Mouse (Mus musculus) liver, embryonic 12.5 days (tissue): ENCODE measurements around the gene Padi3. TPM values are rescaled to one million over a fixed set of nuclear protein-coding genes. Genes with fewer than 3 reads are reported as not detected.

Experiments
- ATAC-seq: fragments of 200-750 bp; cut with Nextera tagmentation; 2 replicates; pipeline ENCODE4 v1.8.0; 2017; ENCODE audit warnings: moderate number of reproducible peaks, mild to moderate bottlenecking, moderate library complexity
- H3K27ac ChIP-seq: fragments of 300-500 bp; sonication (generic); 2 replicates; pipeline ENCODE4 v1.5.1; 2016; ENCODE audit warnings: mild to moderate bottlenecking
- H3K27me3 ChIP-seq: fragments of 300-500 bp; sonication (generic); replicated peaks from 2 replicates; pipeline ENCODE4 v1.6.1; 2016; ENCODE audit warnings: mild to moderate bottlenecking, moderate library complexity
- H3K36me3 ChIP-seq: fragments of 300-500 bp; sonication (generic); 2 replicates; pipeline ENCODE4 v1.6.1; 2016; ENCODE audit warnings: mild to moderate bottlenecking, moderate library complexity
- H3K4me1 ChIP-seq: fragments of 300-500 bp; sonication (generic); 2 replicates; pipeline ENCODE4 v1.6.1; 2016
- H3K4me2 ChIP-seq: fragments of 300-500 bp; sonication (generic); 2 replicates; pipeline ENCODE4 v1.6.1; 2016; ENCODE audit warnings: mild to moderate bottlenecking, moderate library complexity
- H3K4me3 ChIP-seq: fragments of 300-500 bp; sonication (generic); 2 replicates; pipeline ENCODE4 v1.5.1; 2016; ENCODE audit warnings: mild to moderate bottlenecking, moderate library complexity
- H3K9ac ChIP-seq: fragments of 300-500 bp; sonication (generic); 2 replicates; pipeline ENCODE4 v1.6.1; 2016; ENCODE audit warnings: mild to moderate bottlenecking, moderate library complexity
- H3K9me3 ChIP-seq: fragments of 300-500 bp; sonication (generic); replicated peaks from 2 replicates; pipeline ENCODE4 v1.6.1; 2016; ENCODE audit warnings: mild to moderate bottlenecking, moderate library complexity
- WGBS: fragments of 180-500 bp; shearing (Covaris S2); methylation state at CpG from one replicate; pipeline ENCODE4 v1.1.7; 2016; ENCODE audit not compliant: insufficient replicate concordance; 5-methylcytosine and 5-hydroxymethylcytosine counted together
- polyA plus RNA-seq: library from polyadenylated mRNA; unstranded; fragments of >200 nt; fragmentation: Nextera tagmentation; extraction: Ambion mirVana; gene quantifications from 2 replicates; pipeline ENCODE4 v1.2.1, GENCODE M21; 2016

Gene Padi3
- 0.37 and 0.47 TPM in 2 replicates for polyA plus RNA-seq

DNA sequence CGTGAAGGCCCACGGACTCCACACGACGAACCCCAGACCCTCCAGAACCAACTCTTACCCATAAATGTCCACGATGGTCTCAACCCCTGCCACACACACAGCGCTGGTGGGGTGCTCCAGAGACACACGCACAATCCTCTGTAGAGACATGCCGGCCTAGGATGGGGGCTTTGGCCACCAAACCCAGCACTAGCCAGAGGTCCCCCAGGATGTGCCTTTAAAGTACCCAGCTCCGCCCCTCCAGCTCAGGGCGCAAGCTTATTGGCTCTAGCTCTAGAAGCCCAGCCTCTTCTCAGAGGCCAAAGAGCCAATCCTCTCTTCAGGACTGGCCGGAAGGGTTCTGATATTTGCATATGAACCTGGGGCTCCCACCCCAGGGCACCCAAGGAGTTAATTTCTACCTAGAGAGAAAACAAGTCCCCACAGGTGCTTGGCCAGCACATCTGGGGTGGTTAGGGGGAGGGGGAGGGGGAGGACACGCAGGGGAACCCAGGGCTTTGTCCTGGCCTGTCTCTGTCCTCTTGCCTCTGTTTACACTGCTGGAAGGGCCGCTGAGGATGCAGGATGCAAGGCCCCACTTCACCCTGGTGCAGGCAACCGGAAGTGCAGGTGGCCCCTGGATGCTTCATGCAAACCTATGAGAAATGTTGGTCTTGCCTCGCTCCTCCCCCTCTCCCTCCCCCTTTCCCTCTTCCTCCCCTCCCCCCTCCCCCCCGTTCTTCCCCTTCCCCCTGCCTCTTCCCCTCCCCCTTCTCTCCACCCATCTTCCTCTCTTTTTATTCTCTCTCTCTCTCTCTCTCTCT lies at the start of gene Padi3:
TSS of gene Padi3 (minus strand) at position 191 of the 803 bp plus-strand sequence.
- no peaks in the 10 kb centered on the region for H3K9me3 ChIP-seq
- H3K4me2 ChIP-seq: peak within 1 kb of the TSS; percentile 56; the same call in 1 of the 2 replicates
- 56% methylated on average over 16 of the region's 16 CpGs for WGBS
- H3K4me3 ChIP-seq: no peak within 1 kb of the TSS
- no peaks in the 10 kb centered on the region for H3K36me3 ChIP-seq
- peak; percentile 51 for ATAC-seq
- no peak within 1 kb of the TSS for H3K9ac ChIP-seq
- H3K27ac ChIP-seq: no peak within 1 kb of the TSS; the same call in 1 of the 2 replicates
- H3K27me3 ChIP-seq: peaks cover 67% of the 10 kb centered on the region
- peaks cover 68% of the 10 kb centered on the region for H3K4me1 ChIP-seq

DNA sequence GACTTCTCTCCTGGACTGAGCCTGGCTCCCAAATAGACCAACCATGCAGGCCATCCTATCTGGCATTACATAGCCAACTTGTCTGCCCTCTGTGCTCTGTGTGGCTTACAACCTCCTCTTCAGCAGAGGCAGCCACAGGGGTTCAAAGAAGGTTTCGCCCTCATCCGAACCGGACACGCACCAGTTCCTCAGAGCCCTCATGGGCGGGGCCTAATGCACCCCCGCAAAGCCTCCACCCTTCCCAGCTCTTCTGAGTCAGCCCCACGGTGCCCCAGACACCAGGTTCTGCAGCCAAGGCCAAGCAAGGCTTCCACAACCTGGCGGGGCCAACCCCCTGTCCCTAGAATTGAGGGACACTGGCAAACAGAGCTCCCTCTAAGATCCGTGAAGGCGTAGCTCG lies 48.8 kb upstream of the Padi3 start:
- Histone ChIP-seq H3K27ac (peak overlapping the region; percentile 93), H3K4me1 (peaks cover 86% of the 10 kb centered on the region), H3K4me2 (peak overlapping the region; percentile 71), H3K9ac (peak overlapping the region; percentile 50), H3K9me3 (no peaks in the 10 kb centered on the region), H3K4me3 (no peak overlapping the region), H3K36me3 (no peaks in the 10 kb centered on the region), H3K27me3 (peaks cover 25% of the 10 kb centered on the region)
- WGBS: 60% methylated on average over 11 of the region's 11 CpGs
- peak; percentile 18; the same call in 1 of the 2 replicates for ATAC-seq

DNA sequence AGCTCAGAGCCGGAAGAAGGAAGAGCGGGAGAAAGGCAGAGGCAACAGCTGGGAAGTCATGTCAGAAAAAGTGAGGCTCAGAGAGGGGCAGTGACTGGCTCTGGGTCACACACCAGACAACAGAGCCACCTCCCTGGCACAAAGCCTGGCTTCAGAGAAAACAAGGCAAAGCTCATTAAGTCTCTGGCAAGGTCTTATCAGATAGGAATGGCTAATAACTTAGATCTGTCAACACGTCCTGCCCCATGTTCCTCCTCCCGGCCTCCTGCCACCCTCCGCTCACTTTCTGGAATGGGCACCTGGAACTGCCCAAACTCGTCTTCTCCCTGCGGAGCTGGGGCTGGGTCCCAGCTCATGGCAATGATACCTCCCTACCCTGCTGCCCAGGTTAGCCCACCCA lies 47.4 kb upstream of the Padi3 start:
- WGBS: 71% methylated on average over 7 of the region's 7 CpGs
- Histone ChIP-seq H3K9ac (peak overlapping the region; percentile 27; the same call in 1 of the 2 replicates), H3K4me2 (no peak overlapping the region), H3K4me1 (peaks cover 98% of the 10 kb centered on the region), H3K27ac (peak overlapping the region; percentile 99), H3K36me3 (no peaks in the 10 kb centered on the region), H3K4me3 (no peak overlapping the region), H3K27me3 (peaks cover 20% of the 10 kb centered on the region), H3K9me3 (no peaks in the 10 kb centered on the region)
- no peak for ATAC-seq

DNA sequence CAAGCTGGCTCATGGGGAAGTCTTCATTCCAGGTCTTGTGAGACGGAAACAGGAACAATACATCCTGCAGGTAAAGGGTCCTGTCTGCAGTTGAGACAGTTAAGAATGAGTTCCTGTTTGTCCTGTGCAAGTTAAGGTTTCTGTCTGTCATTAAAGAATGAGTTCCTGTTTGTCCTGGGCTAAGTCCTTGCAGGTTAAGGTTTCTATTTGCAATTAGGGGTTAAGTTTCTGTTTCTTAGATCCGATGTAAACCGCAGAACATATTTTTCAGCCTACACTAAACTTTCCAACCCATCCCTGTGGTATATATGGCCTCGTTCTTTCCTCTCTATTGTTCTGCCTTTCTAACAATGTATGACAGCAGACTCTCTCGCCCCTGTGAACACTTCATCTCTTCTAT lies 46.6 kb upstream of the Padi3 start:
- Histone ChIP-seq H3K4me1 (peaks cover 97% of the 10 kb centered on the region), H3K36me3 (no peaks in the 10 kb centered on the region), H3K4me2 (no peak overlapping the region), H3K27me3 (peaks cover 23% of the 10 kb centered on the region), H3K4me3 (no peak overlapping the region), H3K9ac (0 out of 2 replicates have a peak overlapping the region, but pooled peaks have one; percentile 4), H3K27ac (peak overlapping the region; percentile 99), H3K9me3 (no peaks in the 10 kb centered on the region)
- ATAC-seq: no peak
- WGBS: 80% methylated on average over 5 of the region's 5 CpGs

DNA sequence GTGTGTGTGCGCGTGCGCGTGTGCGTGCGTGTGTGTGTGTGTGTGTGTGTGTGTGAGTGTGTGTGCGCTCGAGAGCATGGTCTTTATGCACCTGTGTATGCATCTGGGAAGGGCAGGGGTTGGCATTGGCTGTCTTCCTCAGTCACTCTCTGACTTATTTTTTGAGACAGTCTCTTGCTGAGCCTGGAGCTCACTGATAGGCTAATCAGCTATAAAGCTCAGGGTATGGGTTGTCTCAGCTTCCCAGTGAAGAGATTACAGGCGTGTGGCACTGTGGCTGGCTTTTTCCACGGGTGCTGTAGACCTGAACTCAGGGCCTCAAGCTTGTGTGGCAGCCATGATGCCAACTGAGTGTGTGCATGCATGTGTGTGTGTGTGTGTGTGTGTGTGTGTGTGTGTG lies 44.7 kb upstream of the Padi3 start:
- H3K4me2 ChIP-seq: peak overlapping the region; percentile 66
- no peaks in the 10 kb centered on the region for H3K36me3 ChIP-seq
- H3K4me3 ChIP-seq: peak overlapping the region; percentile 21
- peak overlapping the region; percentile 99 for H3K27ac ChIP-seq
- H3K27me3 ChIP-seq: peaks cover 38% of the 10 kb centered on the region
- peak; percentile 87 for ATAC-seq
- H3K9me3 ChIP-seq: no peaks in the 10 kb centered on the region
- peaks cover 83% of the 10 kb centered on the region for H3K4me1 ChIP-seq
- peak overlapping the region; percentile 61 for H3K9ac ChIP-seq
- WGBS: 56% methylated on average over 10 of the region's 10 CpGs

DNA sequence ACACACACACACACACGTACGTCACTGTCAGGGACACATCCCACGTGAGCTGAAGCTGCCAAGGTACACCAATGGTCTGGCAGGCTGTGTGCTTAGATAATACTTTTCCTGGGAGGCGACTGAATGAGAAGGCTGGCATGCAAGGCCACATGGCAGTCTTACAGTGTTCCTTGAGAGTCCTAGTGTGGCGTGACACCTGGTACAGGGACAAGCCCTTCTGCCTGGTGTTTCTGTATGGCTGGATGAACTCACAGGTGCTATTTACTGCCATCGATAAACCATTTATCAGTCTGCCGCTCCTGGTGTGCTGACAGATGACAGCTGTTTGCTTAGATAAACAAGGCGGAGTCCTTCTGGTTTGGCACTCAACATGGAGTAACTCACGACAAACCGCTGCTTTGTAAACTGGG lies 44.0 kb upstream of the Padi3 start:
- peak overlapping the region; percentile 21 for H3K4me3 ChIP-seq
- peak overlapping the region; percentile 66 for H3K4me2 ChIP-seq
- H3K27ac ChIP-seq: peak overlapping the region; percentile 99
- peaks cover 76% of the 10 kb centered on the region for H3K4me1 ChIP-seq
- no peaks in the 10 kb centered on the region for H3K9me3 ChIP-seq
- ATAC-seq: peak; percentile 80
- peaks cover 44% of the 10 kb centered on the region for H3K27me3 ChIP-seq
- WGBS: 18% methylated on average over 10 of the region's 10 CpGs
- H3K36me3 ChIP-seq: no peaks in the 10 kb centered on the region
- H3K9ac ChIP-seq: peak overlapping the region; percentile 61

DNA sequence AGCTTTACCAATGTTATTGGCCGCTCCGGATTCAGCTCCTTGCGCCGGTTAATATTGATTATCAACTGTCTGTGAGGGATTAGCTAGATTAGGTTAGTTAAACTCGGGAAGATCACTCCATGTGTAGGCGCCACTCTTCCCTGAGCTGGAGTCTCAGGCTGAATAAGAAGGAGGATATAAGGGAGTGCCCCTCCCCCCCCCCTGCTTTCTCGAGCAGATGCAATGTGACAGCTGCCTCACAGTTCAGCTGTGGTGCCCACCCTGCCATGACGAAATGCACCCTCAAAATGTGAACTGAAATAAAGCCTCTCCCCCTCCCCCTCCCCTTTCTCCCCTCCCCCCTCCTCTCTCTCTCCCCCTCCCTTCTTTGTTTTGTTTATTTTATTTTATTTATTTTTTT lies 43.2 kb upstream of the Padi3 start:
- H3K4me2 ChIP-seq: peak overlapping the region; percentile 66; the same call in 1 of the 2 replicates
- H3K36me3 ChIP-seq: no peaks in the 10 kb centered on the region
- no peaks in the 10 kb centered on the region for H3K9me3 ChIP-seq
- peaks cover 67% of the 10 kb centered on the region for H3K4me1 ChIP-seq
- no peak overlapping the region for H3K4me3 ChIP-seq
- WGBS: 49% methylated on average over 8 of the region's 8 CpGs
- no peak for ATAC-seq
- H3K9ac ChIP-seq: peak overlapping the region; percentile 61
- H3K27me3 ChIP-seq: peaks cover 52% of the 10 kb centered on the region
- H3K27ac ChIP-seq: peak overlapping the region; percentile 99

DNA sequence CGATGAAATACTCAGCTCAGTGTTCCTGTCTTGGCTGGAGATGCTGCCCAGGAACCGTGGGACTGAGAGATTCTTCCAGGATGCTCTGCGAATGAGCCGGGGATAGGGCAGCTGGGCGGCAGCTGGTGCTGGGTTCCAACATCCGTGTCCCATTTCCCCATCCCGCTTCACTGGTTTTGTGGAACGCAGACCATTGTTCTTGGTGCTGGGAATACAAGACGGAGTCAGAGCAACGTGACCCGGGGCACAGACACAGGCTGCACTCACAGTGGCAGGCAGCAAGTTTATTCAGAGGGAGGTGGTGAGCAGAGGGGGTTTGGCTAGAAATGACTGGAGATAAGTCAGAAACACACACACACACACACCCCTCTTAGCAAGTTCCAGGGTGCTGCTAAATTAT lies 38.9 kb upstream of the Padi3 start:
- ATAC-seq: no peak
- no peaks in the 10 kb centered on the region for H3K36me3 ChIP-seq
- H3K4me2 ChIP-seq: no peak overlapping the region
- H3K27me3 ChIP-seq: peaks cover 71% of the 10 kb centered on the region
- H3K9me3 ChIP-seq: no peaks in the 10 kb centered on the region
- no peak overlapping the region for H3K9ac ChIP-seq
- no peak overlapping the region for H3K4me3 ChIP-seq
- no peak overlapping the region for H3K27ac ChIP-seq
- H3K4me1 ChIP-seq: peaks cover 24% of the 10 kb centered on the region
- WGBS: 79% methylated on average over 11 of the region's 11 CpGs

DNA sequence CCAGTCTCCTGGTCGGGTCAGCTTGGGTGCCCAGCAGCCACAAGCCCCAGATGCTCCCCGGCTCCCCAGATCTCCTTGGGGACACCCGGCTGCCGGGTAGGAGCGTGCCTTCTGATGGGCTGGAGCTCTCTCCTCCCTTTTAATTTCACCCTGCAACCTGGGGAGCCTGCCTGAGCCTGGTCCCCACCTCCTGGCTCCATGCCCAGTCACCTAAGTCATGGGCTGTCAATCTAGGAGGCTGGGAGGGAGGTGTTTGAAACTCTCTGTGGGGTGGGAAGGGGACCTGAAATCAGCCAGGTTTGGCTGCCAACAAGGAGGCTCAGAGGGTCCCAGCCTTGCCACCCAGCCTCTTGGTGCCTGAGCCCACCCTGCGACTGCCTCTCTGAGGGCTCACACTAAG lies 35.2 kb upstream of the Padi3 start, which contains the start of gene Padi1:
TSS of gene Padi1 (minus strand) at position 113 of the 400 bp plus-strand sequence.
- Histone ChIP-seq H3K4me1 (peaks cover 6% of the 10 kb centered on the region; the same call in 1 of the 2 replicates), H3K4me3 (no peak within 1 kb of the TSS), H3K27me3 (peaks cover 78% of the 10 kb centered on the region), H3K36me3 (no peaks in the 10 kb centered on the region), H3K4me2 (no peak within 1 kb of the TSS), H3K9ac (no peak within 1 kb of the TSS), H3K9me3 (no peaks in the 10 kb centered on the region), H3K27ac (no peak within 1 kb of the TSS)
- ATAC-seq: no peak
- WGBS: 68% methylated on average over 6 of the region's 6 CpGs

DNA sequence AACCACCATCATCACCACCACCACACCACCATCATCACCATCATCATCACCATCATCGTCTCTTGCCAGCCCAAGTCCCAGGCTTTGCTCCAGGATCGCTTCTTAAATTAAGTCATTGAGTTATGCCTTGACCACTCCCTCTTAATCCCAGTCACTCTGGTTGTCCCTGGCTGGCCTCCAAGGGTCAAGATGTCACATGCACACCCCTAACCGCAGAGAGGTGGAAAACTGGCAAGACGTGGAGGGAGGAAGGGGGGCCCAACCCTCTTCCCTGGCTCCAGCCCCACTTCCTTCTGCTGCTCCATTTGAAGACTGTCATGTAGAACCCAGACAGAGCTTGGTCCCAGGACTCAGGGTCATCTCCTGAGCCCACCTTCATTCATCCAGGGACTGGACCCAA lies 34.5 kb upstream of the Padi3 start:
- ATAC-seq: no peak
- 65% methylated on average over 4 of the region's 4 CpGs for WGBS
- no peaks in the 10 kb centered on the region for H3K36me3 ChIP-seq

DNA sequence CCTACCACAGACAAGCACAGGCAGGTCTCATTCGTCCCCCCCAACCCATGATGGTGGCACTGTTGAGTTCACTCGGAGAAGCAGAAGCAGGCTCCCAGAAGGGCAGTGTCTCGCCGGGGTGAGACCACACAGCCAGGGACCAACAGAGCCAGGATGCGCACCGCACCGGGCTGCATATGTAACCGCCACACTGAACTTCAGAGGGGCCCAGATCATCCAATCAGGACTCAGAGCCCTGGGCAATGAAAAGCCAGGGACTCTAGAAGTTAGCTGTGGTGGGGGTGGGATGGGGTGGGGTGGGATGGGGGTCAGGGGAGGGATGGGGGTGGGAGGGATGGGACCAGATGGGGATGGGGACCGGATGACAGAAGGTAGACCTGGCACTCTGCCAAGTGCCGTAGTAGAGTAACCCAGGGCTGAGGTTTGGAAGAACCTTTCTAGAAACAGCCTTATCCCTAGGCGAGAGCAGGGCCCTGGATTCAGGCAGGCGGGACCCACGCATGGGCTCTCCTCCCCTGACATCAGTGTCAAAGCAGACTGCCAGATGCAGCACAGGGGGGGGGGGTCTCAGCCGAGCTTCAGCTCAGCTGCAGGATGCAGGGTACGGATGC lies 33.3 kb upstream of the Padi3 start:
- H3K27ac ChIP-seq: no peak overlapping the region
- H3K4me2 ChIP-seq: no peak overlapping the region
- no peak overlapping the region for H3K4me3 ChIP-seq
- no peaks in the 10 kb centered on the region for H3K9me3 ChIP-seq
- peaks cover 6% of the 10 kb centered on the region; the same call in 1 of the 2 replicates for H3K4me1 ChIP-seq
- no peaks in the 10 kb centered on the region for H3K36me3 ChIP-seq
- 63% methylated on average over 15 of the region's 15 CpGs for WGBS
- peaks cover 67% of the 10 kb centered on the region for H3K27me3 ChIP-seq
- no peak for ATAC-seq
- no peak overlapping the region for H3K9ac ChIP-seq

More for the DNA sequence above, 34.5 kb upstream of the Padi3 start:
- Histone ChIP-seq H3K27me3 (peaks cover 73% of the 10 kb centered on the region), H3K9ac (no peak overlapping the region), H3K9me3 (no peaks in the 10 kb centered on the region), H3K4me3 (no peak overlapping the region), H3K4me1 (peaks cover 6% of the 10 kb centered on the region; the same call in 1 of the 2 replicates), H3K4me2 (no peak overlapping the region), H3K27ac (no peak overlapping the region)

DNA sequence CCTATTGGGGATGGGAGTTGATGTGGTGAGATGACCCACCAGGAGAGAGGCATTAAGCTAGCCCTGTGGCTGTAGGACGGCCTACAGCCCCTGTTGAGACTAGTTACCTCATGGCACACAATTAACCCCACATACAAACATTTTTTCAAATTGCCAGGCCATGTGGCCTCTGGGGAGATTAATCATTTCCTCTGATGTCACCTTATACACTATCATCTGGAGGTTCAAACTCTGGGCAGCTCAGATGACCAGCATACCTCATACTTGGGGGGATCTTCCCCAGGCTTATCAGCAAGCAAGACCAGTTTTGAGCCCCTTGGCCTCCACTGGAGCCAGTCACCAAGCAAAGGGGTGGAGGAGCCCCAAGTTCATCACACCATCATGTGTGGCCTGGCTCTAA lies 32.5 kb upstream of the Padi3 start:
- no peak overlapping the region for H3K4me3 ChIP-seq

More for the DNA sequence above, 32.5 kb upstream of the Padi3 start:
- no peak overlapping the region for H3K9ac ChIP-seq
- H3K9me3 ChIP-seq: no peaks in the 10 kb centered on the region
- 72% methylated on average over 1 of the region's 1 CpGs for WGBS
- peaks cover 71% of the 10 kb centered on the region for H3K27me3 ChIP-seq
- no peak for ATAC-seq
- no peaks in the 10 kb centered on the region for H3K36me3 ChIP-seq
- peaks cover 10% of the 10 kb centered on the region for H3K4me1 ChIP-seq
- no peak overlapping the region for H3K4me2 ChIP-seq
- no peak overlapping the region for H3K27ac ChIP-seq
